Mouse (Mus musculus): ENCODE data around the gene Zfr. TPM values are rescaled to one million over a fixed set of nuclear protein-coding genes. Genes with fewer than 3 reads are reported as not detected.

Gene Zfr
- polyA plus RNA-seq, 1 experiment from 2014 or later, result 228 TPM

GRCm38 (mm10) chr15:12088091-12088490 lies 29.5 kb upstream of the Zfr start:
- 73% methylated on average over 10 of the region's 10 CpGs for WGBS
- Histone ChIP-seq H3K36me3 (replicated peaks; ENCODE audit: control insufficient read depth, insufficient read depth) (no peaks in the 10 kb centered on the region), H3K9ac (no peak overlapping the region), H3K27ac (no peak overlapping the region), H3K4me3 (replicated peaks; ENCODE audit: low read length) (no peak overlapping the region), H3K9me3 (ENCODE audit: control insufficient read depth, low read length) (no peaks in the 10 kb centered on the region), H3K4me1 (replicated peaks; ENCODE audit: control insufficient read depth, insufficient read depth, low read length) (peaks cover 6% of the 10 kb centered on the region), H3K27me3 (ENCODE audit: control insufficient read depth, insufficient read depth, low read length) (no peaks in the 10 kb centered on the region), H3K4me2 (replicated peaks) (no peak overlapping the region)
- ATAC-seq (ENCODE audit: low FRiP score) (no peak), DNase-seq (ENCODE audit: low spot score) (no peak)

DNA sequence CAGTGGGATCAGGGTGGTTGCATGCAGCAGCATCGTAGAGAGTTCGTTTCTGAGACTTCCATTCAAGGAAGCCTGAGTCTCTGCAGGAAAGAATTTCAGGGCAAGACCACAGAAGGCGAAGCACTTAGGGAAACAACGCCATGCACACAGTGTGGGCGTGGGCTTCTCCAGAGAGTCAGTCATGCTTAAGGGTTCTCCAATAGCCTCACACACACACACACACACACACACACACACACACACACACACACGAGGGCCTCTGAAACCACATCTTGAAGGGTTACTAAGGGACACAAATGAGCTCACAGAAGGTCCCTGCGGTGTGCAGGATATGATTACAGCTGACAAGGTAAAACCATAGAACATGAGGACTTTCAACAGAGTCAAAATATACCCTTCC lies 27.5 kb upstream of the Zfr start:
- Histone ChIP-seq H3K4me1 (replicated peaks; ENCODE audit: control insufficient read depth, insufficient read depth, low read length) (peaks cover 14% of the 10 kb centered on the region), H3K36me3 (replicated peaks; ENCODE audit: control insufficient read depth, insufficient read depth) (no peaks in the 10 kb centered on the region), H3K27ac (no peak overlapping the region), H3K9me3 (ENCODE audit: control insufficient read depth, low read length) (no peaks in the 10 kb centered on the region), H3K27me3 (ENCODE audit: control insufficient read depth, insufficient read depth, low read length) (no peaks in the 10 kb centered on the region), H3K4me2 (replicated peaks) (no peak overlapping the region), H3K4me3 (replicated peaks; ENCODE audit: low read length) (no peak overlapping the region), H3K9ac (no peak overlapping the region)
- 67% methylated on average over 7 of the region's 7 CpGs for WGBS
- DNase-seq (ENCODE audit: low spot score), result no peak
- ATAC-seq (ENCODE audit: low FRiP score), result no peak

DNA sequence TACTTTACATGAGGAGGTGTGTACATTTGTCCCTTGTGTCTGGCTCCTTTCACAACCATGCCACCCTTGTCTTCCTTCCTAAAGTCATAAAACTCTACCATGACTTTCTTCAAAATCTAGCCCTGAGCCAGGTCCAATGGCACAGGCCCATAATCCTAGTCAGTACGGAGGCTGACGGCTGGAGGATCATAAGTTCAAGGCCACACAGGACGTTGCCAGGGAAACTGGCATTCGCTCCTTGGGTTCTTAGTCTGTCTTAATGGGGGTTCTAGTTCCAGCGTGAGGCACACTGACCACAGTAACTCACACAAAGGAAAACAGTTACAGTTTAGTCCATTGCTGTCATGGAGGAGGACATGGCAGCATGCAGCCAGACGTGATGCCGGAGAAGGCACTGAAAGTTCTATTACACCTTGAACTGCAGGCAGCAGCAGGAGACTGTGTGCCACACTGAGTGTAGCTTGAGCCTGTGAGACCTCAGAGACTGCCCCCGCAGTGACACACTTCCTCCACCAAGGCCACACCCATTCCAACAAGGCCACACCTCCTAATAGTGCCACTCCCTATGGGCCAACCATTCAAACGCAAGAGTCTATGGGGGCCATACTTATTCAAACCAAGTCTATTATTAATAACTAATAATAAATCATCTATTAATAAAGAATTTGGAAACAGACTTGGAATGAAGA lies 26.5 kb upstream of the Zfr start:
- no peaks in the 10 kb centered on the region for H3K27me3 ChIP-seq (ENCODE audit: control insufficient read depth, insufficient read depth, low read length)
- no peak overlapping the region for H3K4me2 ChIP-seq (replicated peaks)
- no peak overlapping the region for H3K4me3 ChIP-seq (replicated peaks; ENCODE audit: low read length)
- H3K9me3 ChIP-seq (ENCODE audit: control insufficient read depth, low read length), result no peaks in the 10 kb centered on the region
- peaks cover 14% of the 10 kb centered on the region for H3K4me1 ChIP-seq (replicated peaks; ENCODE audit: control insufficient read depth, insufficient read depth, low read length)
- no peak overlapping the region for H3K9ac ChIP-seq
- DNase-seq (ENCODE audit: low spot score), result no peak
- no peak overlapping the region for H3K27ac ChIP-seq
- 89% methylated on average over 9 of the region's 9 CpGs for WGBS
- no peak for ATAC-seq (ENCODE audit: low FRiP score)
- H3K36me3 ChIP-seq (replicated peaks; ENCODE audit: control insufficient read depth, insufficient read depth), result no peaks in the 10 kb centered on the region

DNA sequence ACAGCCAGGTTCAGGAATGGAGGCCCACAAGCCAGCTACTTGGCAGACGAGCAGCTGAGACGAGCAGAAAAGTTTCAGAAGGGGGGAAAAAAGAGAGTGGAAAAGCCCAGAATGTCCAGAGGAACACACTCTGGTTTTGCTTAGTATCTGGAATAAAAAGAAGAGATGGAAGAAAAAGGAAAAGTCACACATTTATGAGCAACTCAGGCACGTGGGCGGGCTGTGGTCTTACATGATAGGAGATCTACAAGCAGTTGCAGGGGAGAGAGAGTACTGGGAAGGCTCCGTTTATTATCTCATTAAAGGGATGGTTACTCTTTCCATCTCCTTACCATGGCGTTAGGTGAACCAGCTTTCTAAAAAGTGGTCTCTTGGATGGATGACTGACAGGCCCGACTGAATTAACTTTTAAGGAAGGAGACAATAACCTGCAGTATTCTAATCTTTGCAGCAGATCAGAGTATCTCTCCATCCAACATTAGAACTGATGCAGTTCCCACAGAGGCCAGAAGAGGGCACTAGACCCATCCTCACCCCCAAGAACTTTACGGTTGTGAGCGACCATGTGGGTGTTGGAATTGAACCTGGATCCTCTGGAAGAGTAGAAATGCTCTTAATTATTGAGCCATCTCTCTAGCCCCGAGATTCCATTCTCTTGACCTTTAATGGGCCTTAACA lies 25.7 kb upstream of the Zfr start:
- ATAC-seq (ENCODE audit: low FRiP score) (no peak), DNase-seq (ENCODE audit: low spot score) (no peak)
- WGBS, result 70% methylated on average over 10 of the region's 10 CpGs

DNA sequence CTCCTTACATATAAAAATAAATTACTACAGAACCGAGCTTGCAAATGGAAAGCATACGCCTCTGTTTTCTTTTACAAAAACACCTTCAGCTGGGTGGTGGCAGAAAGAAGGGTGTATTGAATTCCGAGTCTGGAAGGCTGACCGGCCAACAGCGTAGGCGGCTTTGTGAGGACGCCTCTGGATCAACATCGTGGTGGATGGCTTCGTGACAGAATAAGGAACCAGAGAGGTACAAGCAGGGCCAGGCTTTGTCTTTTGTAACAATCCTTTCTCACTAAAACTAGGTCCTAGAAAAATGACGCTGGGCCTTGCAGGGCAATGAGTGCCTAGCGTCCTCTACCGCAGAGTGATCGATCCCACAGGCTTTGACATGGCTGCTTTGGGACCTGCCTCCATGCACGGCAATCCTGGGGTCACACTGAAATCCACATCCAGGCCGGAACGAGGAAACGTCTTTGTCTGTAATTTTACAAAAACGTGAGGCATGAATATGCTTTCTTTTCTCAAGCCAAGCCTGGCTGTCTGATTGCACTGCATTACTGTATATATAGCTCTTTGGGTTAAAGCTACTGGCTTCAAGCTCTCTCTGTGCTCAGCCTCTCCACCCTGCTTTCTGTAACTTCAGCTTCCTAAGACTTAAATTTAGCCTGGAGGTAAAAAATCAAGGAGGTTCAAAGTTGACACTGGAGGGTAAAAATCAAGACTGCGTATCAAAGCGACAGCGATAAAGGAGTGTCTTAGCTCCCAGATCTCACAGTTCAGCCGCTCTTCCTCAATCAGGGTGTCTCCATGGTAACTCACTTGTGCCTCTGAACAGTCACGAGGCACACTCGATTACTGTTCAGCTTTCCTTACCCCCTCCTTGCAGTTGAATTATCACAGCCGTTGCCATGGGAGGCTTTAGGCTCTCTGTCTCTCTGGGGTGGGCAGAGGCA lies 24.3 kb upstream of the Zfr start:
- H3K4me1 ChIP-seq (replicated peaks; ENCODE audit: control insufficient read depth, insufficient read depth, low read length), result peaks cover 14% of the 10 kb centered on the region
- H3K4me3 ChIP-seq (replicated peaks; ENCODE audit: low read length), result no peak overlapping the region
- H3K4me2 ChIP-seq (replicated peaks), result peak overlapping the region; percentile 32
- no peaks in the 10 kb centered on the region for H3K9me3 ChIP-seq (ENCODE audit: control insufficient read depth, low read length)
- peak overlapping the region; percentile 83 for H3K27ac ChIP-seq
- peak; percentile 71 for DNase-seq (ENCODE audit: low spot score)
- no peaks in the 10 kb centered on the region for H3K36me3 ChIP-seq (replicated peaks; ENCODE audit: control insufficient read depth, insufficient read depth)
- peak; percentile 97 for ATAC-seq (ENCODE audit: low FRiP score)
- 36% methylated on average over 25 of the region's 25 CpGs for WGBS
- no peaks in the 10 kb centered on the region for H3K27me3 ChIP-seq (ENCODE audit: control insufficient read depth, insufficient read depth, low read length)
- peak overlapping the region; percentile 48 for H3K9ac ChIP-seq

More for the DNA sequence above, 25.7 kb upstream of the Zfr start:
- H3K4me2 ChIP-seq (replicated peaks), result no peak overlapping the region
- no peaks in the 10 kb centered on the region for H3K36me3 ChIP-seq (replicated peaks; ENCODE audit: control insufficient read depth, insufficient read depth)
- H3K9ac ChIP-seq, result no peak overlapping the region
- no peaks in the 10 kb centered on the region for H3K9me3 ChIP-seq (ENCODE audit: control insufficient read depth, low read length)
- H3K4me1 ChIP-seq (replicated peaks; ENCODE audit: control insufficient read depth, insufficient read depth, low read length), result peaks cover 14% of the 10 kb centered on the region
- H3K27ac ChIP-seq, result no peak overlapping the region
- H3K27me3 ChIP-seq (ENCODE audit: control insufficient read depth, insufficient read depth, low read length), result no peaks in the 10 kb centered on the region
- no peak overlapping the region for H3K4me3 ChIP-seq (replicated peaks; ENCODE audit: low read length)

DNA sequence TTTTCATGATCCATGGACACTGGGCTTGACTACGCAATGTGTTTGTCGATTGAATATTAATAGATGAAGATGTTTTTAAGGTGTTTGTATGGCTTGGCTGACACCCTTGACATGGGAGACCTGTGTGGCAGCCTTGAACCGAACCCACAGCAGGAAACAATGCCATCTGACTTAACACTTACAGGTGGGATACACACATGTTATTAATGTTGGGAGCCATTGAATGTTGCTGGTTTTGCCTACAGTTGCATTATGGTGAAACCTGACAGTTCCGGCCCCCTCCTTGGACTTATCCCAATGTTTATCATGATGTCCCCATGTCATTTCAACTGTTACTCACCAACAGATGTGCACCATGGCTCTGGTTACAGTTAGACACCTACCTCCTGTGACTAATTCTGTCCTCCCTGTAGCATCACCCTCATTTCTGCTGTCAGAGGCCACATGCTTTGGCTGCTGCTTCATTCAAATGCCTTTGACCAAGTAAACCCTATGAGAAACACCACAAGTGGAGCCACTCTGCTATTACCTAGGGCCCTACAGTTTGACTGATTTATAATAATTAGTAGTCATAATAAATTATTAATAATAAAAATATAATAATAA lies 23.6 kb upstream of the Zfr start:
- DNase-seq (ENCODE audit: low spot score) (no peak), ATAC-seq (ENCODE audit: low FRiP score) (no peak)
- H3K9me3 ChIP-seq (ENCODE audit: control insufficient read depth, low read length), result no peaks in the 10 kb centered on the region
- no peak overlapping the region for H3K9ac ChIP-seq
- peaks cover 14% of the 10 kb centered on the region for H3K4me1 ChIP-seq (replicated peaks; ENCODE audit: control insufficient read depth, insufficient read depth, low read length)
- H3K27ac ChIP-seq, result peak overlapping the region; percentile 83
- H3K4me2 ChIP-seq (replicated peaks), result peak overlapping the region; percentile 32
- no peaks in the 10 kb centered on the region for H3K27me3 ChIP-seq (ENCODE audit: control insufficient read depth, insufficient read depth, low read length)
- 37% methylated on average over 4 of the region's 4 CpGs for WGBS
- H3K36me3 ChIP-seq (replicated peaks; ENCODE audit: control insufficient read depth, insufficient read depth), result no peaks in the 10 kb centered on the region
- no peak overlapping the region for H3K4me3 ChIP-seq (replicated peaks; ENCODE audit: low read length)

DNA sequence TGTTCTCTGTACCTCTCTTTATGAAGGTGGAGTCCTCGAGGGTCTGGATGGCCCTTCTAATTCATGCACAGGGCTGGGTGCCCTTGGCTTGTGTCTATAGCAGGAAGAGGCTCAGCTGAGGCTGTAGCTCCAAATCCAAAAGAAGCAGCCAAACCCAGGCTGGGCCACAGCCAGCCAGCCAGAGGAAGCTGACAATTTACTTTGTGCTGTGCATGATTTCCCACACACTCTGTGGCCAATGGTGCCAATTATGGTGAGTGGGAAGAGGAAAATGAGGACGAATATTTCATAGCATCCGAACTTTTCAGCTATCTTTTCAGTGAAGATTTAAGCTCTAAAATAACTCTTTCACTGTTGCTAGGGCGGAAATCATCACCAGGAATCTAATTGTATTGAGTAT lies 21.2 kb upstream of the Zfr start:
- H3K27ac ChIP-seq, result no peak overlapping the region
- DNase-seq (ENCODE audit: low spot score) (no peak), ATAC-seq (ENCODE audit: low FRiP score) (no peak)
- no peaks in the 10 kb centered on the region for H3K27me3 ChIP-seq (ENCODE audit: control insufficient read depth, insufficient read depth, low read length)
- no peaks in the 10 kb centered on the region for H3K36me3 ChIP-seq (replicated peaks; ENCODE audit: control insufficient read depth, insufficient read depth)
- WGBS, result 79% methylated on average over 4 of the region's 4 CpGs
- H3K4me3 ChIP-seq (replicated peaks; ENCODE audit: low read length), result no peak overlapping the region
- H3K4me1 ChIP-seq (replicated peaks; ENCODE audit: control insufficient read depth, insufficient read depth, low read length), result peaks cover 14% of the 10 kb centered on the region
- no peak overlapping the region for H3K4me2 ChIP-seq (replicated peaks)
- no peak overlapping the region for H3K9ac ChIP-seq
- no peaks in the 10 kb centered on the region for H3K9me3 ChIP-seq (ENCODE audit: control insufficient read depth, low read length)

GRCm38 (mm10) chr15:12097344-12097743 lies 20.3 kb upstream of the Zfr start:
- H3K27ac ChIP-seq, result no peak overlapping the region
- H3K9me3 ChIP-seq (ENCODE audit: control insufficient read depth, low read length), result no peaks in the 10 kb centered on the region
- DNase-seq (ENCODE audit: low spot score) (no peak), ATAC-seq (ENCODE audit: low FRiP score) (no peak)
- no peak overlapping the region for H3K9ac ChIP-seq
- peaks cover 14% of the 10 kb centered on the region for H3K4me1 ChIP-seq (replicated peaks; ENCODE audit: control insufficient read depth, insufficient read depth, low read length)
- WGBS, result 97% methylated on average over 5 of the region's 5 CpGs
- H3K36me3 ChIP-seq (replicated peaks; ENCODE audit: control insufficient read depth, insufficient read depth), result no peaks in the 10 kb centered on the region
- H3K4me2 ChIP-seq (replicated peaks), result no peak overlapping the region
- H3K4me3 ChIP-seq (replicated peaks; ENCODE audit: low read length), result no peak overlapping the region
- H3K27me3 ChIP-seq (ENCODE audit: control insufficient read depth, insufficient read depth, low read length), result no peaks in the 10 kb centered on the region

DNA sequence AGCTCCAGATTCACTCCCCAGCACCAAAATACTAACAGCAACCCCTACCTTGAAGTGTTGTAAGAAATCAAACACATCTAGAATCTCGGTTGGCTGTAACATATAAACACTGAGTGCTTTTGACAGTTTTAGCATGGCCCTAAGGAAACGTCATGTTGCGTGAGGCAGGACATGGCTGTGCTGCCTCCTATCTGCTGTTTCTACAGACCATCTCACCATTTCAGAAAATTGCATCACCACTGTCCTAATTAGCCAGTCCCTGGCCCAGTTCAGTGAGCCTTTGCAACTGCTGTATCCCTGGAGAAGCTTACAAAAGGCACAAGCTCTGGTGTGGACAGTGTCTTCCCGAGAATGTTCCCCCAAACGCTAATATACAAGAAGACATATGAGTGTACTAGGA lies 16.7 kb upstream of the Zfr start:
- no peak overlapping the region for H3K9ac ChIP-seq

More for the DNA sequence above, 16.7 kb upstream of the Zfr start:
- Histone ChIP-seq H3K27me3 (ENCODE audit: control insufficient read depth, insufficient read depth, low read length) (no peaks in the 10 kb centered on the region), H3K4me2 (replicated peaks) (no peak overlapping the region), H3K27ac (no peak overlapping the region), H3K4me3 (replicated peaks; ENCODE audit: low read length) (no peak overlapping the region), H3K9me3 (ENCODE audit: control insufficient read depth, low read length) (no peaks in the 10 kb centered on the region), H3K36me3 (replicated peaks; ENCODE audit: control insufficient read depth, insufficient read depth) (no peaks in the 10 kb centered on the region), H3K4me1 (replicated peaks; ENCODE audit: control insufficient read depth, insufficient read depth, low read length) (no peaks in the 10 kb centered on the region)
- no peak for DNase-seq (ENCODE audit: low spot score)
- ATAC-seq (ENCODE audit: low FRiP score), result no peak
- 83% methylated on average over 5 of the region's 5 CpGs for WGBS

All from hindbrain, embryonic 14.5 days (tissue).